Mouse (Mus musculus) heart, postnatal 10 days (tissue): Measurements from ENCODE around the gene Gm49673. TPM values are rescaled to one million over a fixed set of nuclear protein-coding genes. Genes with fewer than 3 reads are reported as not detected.
"Not testable (repeated sequence)": the region's sequence is repeated elsewhere in the genome, so short reads cannot be mapped to it uniquely, and the experiment has no call there.

Source experiments
- DNase-seq, 2 experiments: peaks; one replicate each; pipeline ENCODE4 v3.0.0; 2021
- intact Hi-C: fragments of 180-260 bp; cut with DNase I; formaldehyde crosslinking; loops from one replicate; pipeline ENCODE4 v1.15.1; 2025
- total RNA-seq, 2 experiments: library from RNA; stranded (reverse); gene quantifications; 2 replicates each; pipeline ENCODE4 v1.2.3; 2021

Gm49673 gene
- total RNA-seq, result not detected

GRCm38 (mm10) chr17:8147439-8148316, at the start of gene Gm49673, which contains the start of gene Rnaset2a:
TSS of gene Gm49673 (minus strand) at chr17:8147788.
TSS of gene Rnaset2a (minus strand) at chr17:8148097.
- DNase-seq, result peak; percentile 38 to 48
- intact Hi-C loops, result not testable (repeated sequence)

DNA sequence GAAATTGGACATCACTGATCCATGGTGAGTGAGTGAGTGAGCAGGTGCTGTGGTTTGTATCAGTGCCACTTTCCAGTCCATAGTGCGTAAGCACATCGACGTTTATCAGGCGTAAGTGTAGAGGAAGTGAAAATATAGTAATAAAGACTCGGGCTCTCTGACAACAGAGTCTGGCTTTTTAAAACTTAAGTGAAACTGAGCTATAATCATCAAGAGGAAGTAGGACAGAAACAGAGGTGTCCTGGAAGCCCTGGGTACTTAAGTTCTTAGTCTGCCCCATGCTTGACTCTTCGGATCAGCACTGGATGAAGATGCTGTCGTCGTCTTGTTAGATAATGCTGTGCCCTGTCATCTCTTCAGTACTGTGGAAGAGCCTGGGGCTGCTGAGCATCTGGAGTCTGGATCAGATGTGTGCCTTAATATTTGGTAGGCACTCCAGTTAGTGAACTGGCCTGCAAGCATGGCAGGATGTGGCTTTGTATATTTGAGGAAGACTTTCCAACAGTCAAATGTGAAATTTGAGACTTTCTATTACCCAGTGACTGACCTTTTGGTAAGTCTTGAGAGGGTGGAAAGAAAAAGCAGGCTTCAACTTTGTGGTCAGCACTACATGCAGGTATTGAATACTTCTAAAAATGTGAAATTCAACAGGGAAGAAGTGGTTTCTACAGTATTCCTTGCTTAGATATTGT, 48.2 kb upstream of the Gm49673 start:
- DNase-seq, result no peak
- intact Hi-C loops, result no loop called here

- DNase-seq, result no peak
- intact Hi-C loops, result no loop called here
These were observed 46.1 kb upstream of the Gm49673 start for GRCm38 (mm10) chr17:8193678-8194077.

- DNase-seq, result no peak
- intact Hi-C loops, result no loop called here
These were observed 36.6 kb upstream of the Gm49673 start for GRCm38 (mm10) chr17:8184217-8184616.

DNA sequence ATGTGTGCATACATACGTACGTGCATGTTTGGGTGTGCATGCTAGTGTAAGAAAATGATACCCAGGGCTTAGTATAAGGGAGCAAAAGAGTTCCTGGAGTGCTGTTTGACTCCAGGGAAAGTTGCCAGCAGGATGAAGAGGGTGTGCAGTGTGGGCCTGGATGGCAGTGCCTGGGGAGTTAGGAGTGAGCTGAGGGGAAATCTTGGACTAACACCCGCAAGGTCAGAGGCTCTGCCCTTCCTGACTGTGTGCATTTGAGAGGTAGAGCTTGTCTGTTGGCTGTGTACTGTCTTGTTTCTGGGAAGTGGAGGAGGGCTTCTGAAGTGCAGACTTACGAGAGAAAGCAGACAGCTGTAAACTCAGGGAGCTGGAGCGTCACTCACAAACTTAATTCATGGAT, 36.2 kb upstream of the Gm49673 start:
- peak; percentile 19 to 29 for DNase-seq
- intact Hi-C loops, result no loop called here

DNA sequence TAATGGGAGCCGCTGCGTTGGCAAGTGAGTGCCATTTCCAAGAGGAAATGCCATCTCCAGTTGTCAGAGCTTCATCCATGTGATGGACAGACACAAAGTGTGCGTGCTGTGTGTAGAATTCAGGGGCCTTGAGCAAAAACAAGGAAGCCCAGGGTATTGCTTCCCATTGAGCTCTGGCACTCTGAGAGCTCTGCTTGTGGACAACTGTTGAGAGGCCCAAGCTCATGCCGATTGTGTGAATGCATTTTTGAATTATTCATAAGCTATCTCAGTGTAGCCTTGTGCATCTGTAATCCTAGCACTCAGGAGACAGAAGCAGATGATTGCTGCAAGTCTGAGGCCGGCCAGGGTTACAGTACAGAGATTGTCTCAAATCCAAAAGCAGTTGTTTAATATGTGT, 29.5 kb upstream of the Gm49673 start:
- intact Hi-C loops, result no loop called here

DNA sequence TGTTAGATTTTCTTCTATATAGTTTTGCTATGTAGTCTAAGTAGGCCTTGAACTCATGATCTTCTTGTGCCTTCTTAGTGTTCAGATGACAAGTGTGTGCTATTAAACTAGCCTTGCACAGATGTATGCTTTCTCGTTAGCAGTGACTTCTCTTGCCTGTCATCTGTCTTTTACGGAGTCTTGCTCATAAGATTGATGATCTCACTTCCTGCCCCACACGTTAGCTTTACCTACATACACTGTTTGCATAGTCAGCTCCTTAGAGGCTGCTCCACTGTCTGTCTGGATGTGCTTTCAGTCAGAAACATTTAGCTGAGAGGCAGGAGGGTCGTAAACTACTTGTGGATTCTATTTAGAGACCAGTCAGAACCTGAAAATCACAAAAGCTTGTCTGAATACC, 23.5 kb upstream of the Gm49673 start:
- DNase-seq, result no peak
- intact Hi-C loops, result no loop called here

More for the DNA sequence above, 29.5 kb upstream of the Gm49673 start:
- no peak for DNase-seq

DNA sequence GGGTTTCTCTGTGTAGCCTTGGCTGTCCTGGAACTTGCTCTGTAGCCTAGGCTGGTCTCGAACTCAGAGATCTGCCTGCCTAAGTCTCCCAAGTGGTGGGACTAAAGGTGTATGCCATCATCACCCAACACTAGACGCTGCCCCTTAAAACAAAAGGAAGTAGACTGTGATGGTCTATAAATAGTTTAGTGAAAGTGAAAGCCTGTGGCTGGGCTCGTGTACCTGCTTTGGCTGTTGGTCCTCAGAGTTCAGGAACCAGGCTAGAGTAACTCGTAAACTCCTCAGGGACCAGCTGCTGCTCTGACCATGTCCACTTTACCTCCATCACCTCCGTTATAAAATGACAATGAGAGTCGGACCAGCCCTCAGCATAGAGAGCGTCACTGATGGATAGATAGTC, 22.7 kb upstream of the Gm49673 start:
- intact Hi-C loops, result no loop called here
- DNase-seq, result no peak

DNA sequence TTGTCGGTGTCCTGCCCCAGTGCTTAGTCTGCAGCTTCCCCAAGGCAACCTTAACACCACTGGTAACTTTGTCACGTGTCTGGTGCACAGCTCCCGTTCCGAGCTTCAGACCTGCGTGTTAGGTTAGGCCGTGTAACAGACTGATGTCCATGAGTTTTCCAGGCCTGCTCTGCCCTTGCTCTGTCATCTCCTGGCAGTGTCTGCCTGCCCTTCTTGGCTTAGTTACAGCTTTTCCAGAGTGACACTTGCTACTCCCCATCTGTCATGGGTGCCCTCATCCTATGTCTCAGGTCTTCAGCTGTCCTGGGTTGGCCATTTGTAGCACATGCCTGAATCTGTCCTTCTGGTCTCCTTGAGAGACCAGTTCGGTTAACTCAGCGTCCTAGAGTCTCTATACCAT, 19.8 kb upstream of the Gm49673 start:
- peak; percentile 32 to 48 for DNase-seq
- intact Hi-C loops, result not testable (repeated sequence)

DNA sequence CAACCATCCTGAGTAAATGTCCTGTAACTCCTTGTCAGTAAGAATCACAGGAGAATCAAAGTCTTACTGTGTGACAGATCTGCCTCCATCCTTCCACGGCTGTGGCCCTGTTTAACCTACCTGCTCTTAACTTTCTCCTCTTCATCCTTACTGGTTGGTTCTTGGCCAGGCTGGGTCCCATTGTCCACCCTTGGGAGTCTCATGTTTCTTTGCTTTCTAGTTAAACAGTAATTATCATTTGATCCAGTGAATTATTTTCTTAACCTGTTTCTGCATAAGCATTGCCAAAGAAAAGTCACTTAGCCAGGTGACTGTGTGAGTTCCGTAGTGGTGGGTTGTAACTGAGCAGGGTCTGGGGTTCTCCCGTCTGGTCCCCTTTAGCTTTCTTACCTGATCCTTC, 18.9 kb upstream of the Gm49673 start:
- intact Hi-C loops, DNase-seq: not testable (repeated sequence)

DNA sequence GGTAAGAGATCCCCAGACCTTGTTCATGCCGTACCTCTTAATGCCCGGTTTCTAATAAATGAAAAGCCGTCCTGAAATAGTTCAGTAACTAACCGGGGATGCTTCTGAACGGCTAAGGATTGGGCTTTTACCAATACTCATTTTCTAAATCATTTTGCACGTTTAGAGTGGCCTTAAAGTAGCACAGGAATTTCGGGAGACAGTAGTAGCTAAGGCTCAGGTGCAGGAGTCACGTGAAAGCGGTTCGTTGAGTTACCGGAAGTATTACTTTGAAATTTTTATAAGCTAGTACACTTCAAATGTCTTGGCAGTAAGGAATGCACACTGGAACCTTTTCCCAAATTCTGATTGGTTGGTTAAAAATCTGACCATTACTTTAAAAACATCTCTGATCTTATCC, 18.4 kb upstream of the Gm49673 start:
- intact Hi-C loops, DNase-seq: not testable (repeated sequence)

- peak; percentile 55 to 63 for DNase-seq
- intact Hi-C loops, result not testable (repeated sequence)
These were observed 18.0 kb upstream of the Gm49673 start for GRCm38 (mm10) chr17:8165608-8165945.

DNA sequence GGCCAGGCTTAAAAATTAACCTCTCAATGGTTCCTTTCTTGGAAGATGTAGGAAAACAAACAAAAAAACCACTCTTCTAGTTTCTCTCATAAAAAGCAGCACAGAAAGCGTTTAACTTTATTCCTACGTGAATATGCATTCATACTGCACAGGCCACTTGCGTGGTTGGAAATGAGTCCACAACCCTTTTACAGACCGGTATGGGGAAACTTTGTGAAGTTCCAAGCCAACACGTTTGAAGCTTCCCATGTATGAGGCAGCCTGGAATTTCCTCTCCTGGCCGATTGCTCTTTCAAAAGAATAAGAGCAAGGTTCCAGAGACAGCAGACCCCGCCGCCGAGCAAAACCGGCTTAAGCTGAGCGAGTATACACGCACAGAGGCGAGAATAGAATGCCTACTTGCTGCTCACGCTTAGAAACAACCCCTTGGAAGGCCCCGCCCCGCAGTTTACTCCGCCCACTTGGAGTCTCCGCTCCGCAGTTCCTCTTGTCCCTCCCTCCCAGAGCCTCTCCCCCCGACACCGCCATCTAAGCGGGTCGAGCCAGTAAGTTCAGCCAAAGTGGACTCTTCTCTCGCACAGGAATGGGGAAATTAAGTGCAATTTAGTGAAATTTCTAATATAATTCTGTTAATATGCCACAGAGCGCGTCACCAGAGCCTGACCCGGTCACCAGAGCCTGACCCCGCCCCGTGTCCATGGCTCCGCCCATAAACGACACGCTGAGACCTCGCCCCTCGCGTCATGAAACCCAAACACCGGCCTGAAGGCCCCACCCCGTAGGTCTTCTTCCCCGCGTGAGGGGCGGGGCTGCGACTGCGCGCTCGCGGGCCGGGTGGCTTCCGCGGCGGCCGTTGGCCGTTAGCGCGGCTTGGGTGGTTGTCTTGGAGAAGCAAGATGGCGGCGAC, 17.4 kb upstream of the Gm49673 start, which contains the start of gene Fgfr1op:
TSS of gene Fgfr1op (plus strand) at position 801 of the 907 bp plus-strand sequence.
- intact Hi-C loops, result not testable (repeated sequence)
- peak; percentile 84 for DNase-seq

GRCm38 (mm10) chr17:8160969-8161368, 13.4 kb upstream of the Gm49673 start:
- DNase-seq, result peak; percentile 53 to 57
- intact Hi-C loops, result not testable (repeated sequence)

DNA sequence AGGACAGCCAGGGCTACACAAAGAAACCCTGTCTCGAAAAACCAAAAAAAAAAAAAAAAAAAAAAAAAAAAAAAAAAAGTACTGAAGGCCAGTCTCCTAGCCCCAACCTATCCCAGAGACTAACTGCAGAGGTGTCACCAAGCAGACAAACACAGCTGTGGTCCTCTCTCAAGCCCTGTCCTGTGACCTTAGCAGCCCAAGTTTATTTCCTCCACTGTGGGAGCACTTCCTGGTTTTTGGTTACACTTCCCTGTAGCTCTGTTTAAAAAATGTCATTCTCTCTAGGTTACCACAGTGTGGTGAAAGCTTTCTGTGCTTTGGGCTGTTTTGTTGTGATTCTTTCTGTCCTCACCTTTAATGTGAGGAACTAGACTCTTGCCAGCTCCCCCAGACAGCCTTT, 11.0 kb upstream of the Gm49673 start:
- intact Hi-C loops, DNase-seq: not testable (repeated sequence)

- intact Hi-C loops, DNase-seq: not testable (repeated sequence)
These were observed 8.4 kb upstream of the Gm49673 start for GRCm38 (mm10) chr17:8155982-8156381.

GRCm38 (mm10) chr17:8155010-8155409, 7.4 kb upstream of the Gm49673 start:
- intact Hi-C loops, DNase-seq: not testable (repeated sequence)

- DNase-seq, result peak in 1 of 2 experiments; percentile 22
- intact Hi-C loops, result not testable (repeated sequence)
These were observed 657 bp downstream of the Gm49673 start for GRCm38 (mm10) chr17:8146931-8147330.

- DNase-seq, result peak; percentile 53 to 54
- intact Hi-C loops, result not testable (repeated sequence)
These were observed 3.5 kb downstream of the Gm49673 start for GRCm38 (mm10) chr17:8143802-8144673.

GRCm38 (mm10) chr17:8140210-8140609, 7.4 kb downstream of the Gm49673 start:
- intact Hi-C loops, DNase-seq: not testable (repeated sequence)
